Mouse (Mus musculus) CH12F3 (cell line): ENCODE results near the gene Cpne9.
"Not testable (repeated sequence)": the region's sequence is repeated elsewhere in the genome, so short reads cannot be mapped to it uniquely, and the experiment has no call there.

Experiments used
- in situ Hi-C: fragments of 300-500 bp; cut with MboI; formaldehyde crosslinking; loops from 2 replicates; pipeline ENCODE4 v1.14.3; 2020; ENCODE audit warnings: low sequenced_read_pairs

Gene Cpne9

GRCm38 (mm10) chr6:113287236-113287635 is 5.1 kb downstream of the Cpne9 start:
- in situ Hi-C loops, result no loop called here

- in situ Hi-C loops, result no loop called here
Observed at GRCm38 (mm10) chr6:113289346-113289745, 7.2 kb downstream of the Cpne9 start.

- in situ Hi-C loops, result no loop called here
Observed at GRCm38 (mm10) chr6:113290346-113290745, 8.2 kb downstream of the Cpne9 start.

- in situ Hi-C loops, result no loop called here
Observed at GRCm38 (mm10) chr6:113292938-113293337, 10.8 kb downstream of the Cpne9 start.

- in situ Hi-C loops, result no loop called here
Observed at GRCm38 (mm10) chr6:113296046-113296445, 13.9 kb downstream of the Cpne9 start.

- in situ Hi-C loops, result no loop called here
Observed at GRCm38 (mm10) chr6:113296639-113297038, 14.5 kb downstream of the Cpne9 start.

- in situ Hi-C loops, result no loop called here
Observed at GRCm38 (mm10) chr6:113301350-113301749, 19.2 kb downstream of the Cpne9 start.

- in situ Hi-C loops, result no loop called here
Observed at GRCm38 (mm10) chr6:113302258-113302657, 20.2 kb downstream of the Cpne9 start.

- in situ Hi-C loops, result no loop called here
Observed at GRCm38 (mm10) chr6:113306322-113306985, 24.3 kb downstream of the Cpne9 start.

GRCm38 (mm10) chr6:113306986-113307349 is 24.9 kb downstream of the Cpne9 start, which contains the start of gene Brpf1:
TSS of gene Brpf1 (plus strand) at chr6:113307137.
- in situ Hi-C loops, result no loop called here

- in situ Hi-C loops, result no loop called here
Observed at GRCm38 (mm10) chr6:113307481-113308121, 25.5 kb downstream of the Cpne9 start.

GRCm38 (mm10) chr6:113308141-113308540 is 26.0 kb downstream of the Cpne9 start:
- in situ Hi-C loops, result no loop called here

GRCm38 (mm10) chr6:113315972-113316371 is 33.9 kb downstream of the Cpne9 start:
- in situ Hi-C loops, result loop anchor here (10.0 kb wide), 1 partner anchor 151 kb away; no protein-coding TSS in a partner anchor

GRCm38 (mm10) chr6:113326533-113327315 is 44.6 kb downstream of the Cpne9 start, which contains the start of gene Ogg1:
TSS of gene Ogg1 (plus strand) at chr6:113326972.
- in situ Hi-C loops, result no loop called here

- in situ Hi-C loops, result no loop called here
Observed at GRCm38 (mm10) chr6:113329396-113329795, 47.3 kb downstream of the Cpne9 start.

GRCm38 (mm10) chr6:113330547-113330946 is 48.4 kb downstream of the Cpne9 start:
- in situ Hi-C loops, result no loop called here

- in situ Hi-C loops, result no loop called here
Observed at GRCm38 (mm10) chr6:113331721-113332120, 49.6 kb downstream of the Cpne9 start.

GRCm38 (mm10) chr6:113332734-113333133 is 50.6 kb downstream of the Cpne9 start:
- in situ Hi-C loops, result not testable (repeated sequence)

- in situ Hi-C loops, result no loop called here
Observed at GRCm38 (mm10) chr6:113333137-113333950, 51.2 kb downstream of the Cpne9 start.

- in situ Hi-C loops, result no loop called here
Observed at GRCm38 (mm10) chr6:113334216-113334615, 52.1 kb downstream of the Cpne9 start.
